Mouse (Mus musculus): Measurements from ENCODE around the gene Clic4. TPM values are rescaled to one million over a fixed set of nuclear protein-coding genes. Genes with fewer than 3 reads are reported as not detected.
"Not testable (repeated sequence)": the region's sequence is repeated elsewhere in the genome, so short reads cannot be mapped to it uniquely, and the experiment has no call there.

Gene Clic4
- polyA plus RNA-seq, 1 experiment from 2014 or later: 146 TPM

GRCm38 (mm10) chr4:135287975-135288374, 15.4 kb upstream of the Clic4 start:
- Histone ChIP-seq H3K4me1 (0 out of 2 replicates have a peak, but pooled peaks cover 5% of the 10 kb centered on the region), H3K9ac (no peak overlapping the region), H3K4me3 (no peak overlapping the region), H3K27me3 (0 out of 2 replicates have a peak, but pooled peaks cover 4% of the 10 kb centered on the region), H3K27ac (no peak overlapping the region), H3K9me3 (replicated peaks) (no peaks in the 10 kb centered on the region), H3K4me2 (no peak overlapping the region), H3K36me3 (ENCODE audit: poor library complexity, severe bottlenecking) (no peaks in the 10 kb centered on the region)
- 78% methylated on average over 3 of the region's 3 CpGs for WGBS
- ATAC-seq: no peak

GRCm38 (mm10) chr4:135286833-135287395, 14.3 kb upstream of the Clic4 start:
- no peaks in the 10 kb centered on the region for H3K4me1 ChIP-seq
- no peaks in the 10 kb centered on the region for H3K9me3 ChIP-seq (replicated peaks)
- H3K9ac ChIP-seq: no peak overlapping the region
- H3K36me3 ChIP-seq (ENCODE audit: poor library complexity, severe bottlenecking): no peaks in the 10 kb centered on the region
- no peak overlapping the region for H3K4me3 ChIP-seq
- ATAC-seq: no peak
- 14% methylated on average over 16 of the region's 16 CpGs for WGBS
- no peak overlapping the region for H3K4me2 ChIP-seq
- no peak overlapping the region; the same call in 1 of the 2 replicates for H3K27ac ChIP-seq
- H3K27me3 ChIP-seq: 0 out of 2 replicates have a peak, but pooled peaks cover 4% of the 10 kb centered on the region

GRCm38 (mm10) chr4:135286033-135286622, 13.5 kb upstream of the Clic4 start:
- H3K9ac ChIP-seq: no peak overlapping the region
- no peaks in the 10 kb centered on the region for H3K36me3 ChIP-seq (ENCODE audit: poor library complexity, severe bottlenecking)
- no peak overlapping the region for H3K4me2 ChIP-seq
- WGBS: 67% methylated on average over 12 of the region's 12 CpGs
- H3K4me3 ChIP-seq: no peak overlapping the region
- H3K27me3 ChIP-seq: 0 out of 2 replicates have a peak, but pooled peaks cover 4% of the 10 kb centered on the region
- no peaks in the 10 kb centered on the region for H3K4me1 ChIP-seq
- H3K9me3 ChIP-seq (replicated peaks): no peaks in the 10 kb centered on the region
- no peak for ATAC-seq
- no peak overlapping the region for H3K27ac ChIP-seq

GRCm38 (mm10) chr4:135285436-135285835, 12.8 kb upstream of the Clic4 start:
- Histone ChIP-seq H3K9me3 (replicated peaks) (no peaks in the 10 kb centered on the region), H3K9ac (no peak overlapping the region), H3K4me2 (no peak overlapping the region), H3K27ac (no peak overlapping the region), H3K4me1 (no peaks in the 10 kb centered on the region), H3K27me3 (0 out of 2 replicates have a peak, but pooled peaks cover 4% of the 10 kb centered on the region), H3K4me3 (no peak overlapping the region), H3K36me3 (ENCODE audit: poor library complexity, severe bottlenecking) (no peaks in the 10 kb centered on the region)
- 62% methylated on average over 8 of the region's 8 CpGs for WGBS
- no peak for ATAC-seq

- H3K4me2 ChIP-seq: no peak overlapping the region
- 0 out of 2 replicates have a peak, but pooled peaks cover 4% of the 10 kb centered on the region for H3K27me3 ChIP-seq
- ATAC-seq: no peak
- H3K27ac ChIP-seq: no peak overlapping the region
- no peaks in the 10 kb centered on the region for H3K36me3 ChIP-seq (ENCODE audit: poor library complexity, severe bottlenecking)
- no peaks in the 10 kb centered on the region for H3K9me3 ChIP-seq (replicated peaks)
- WGBS: 82% methylated on average over 7 of the region's 7 CpGs
- no peak overlapping the region for H3K9ac ChIP-seq
- no peaks in the 10 kb centered on the region for H3K4me1 ChIP-seq
- H3K4me3 ChIP-seq: no peak overlapping the region
Observed at GRCm38 (mm10) chr4:135283875-135284274, 11.3 kb upstream of the Clic4 start.

- WGBS: 85% methylated on average over 4 of the region's 4 CpGs
Observed at GRCm38 (mm10) chr4:135283417-135283816, 10.8 kb upstream of the Clic4 start.

GRCm38 (mm10) chr4:135282651-135283290, 10.2 kb upstream of the Clic4 start:
- Histone ChIP-seq H3K4me2 (no peak overlapping the region), H3K36me3 (ENCODE audit: poor library complexity, severe bottlenecking) (no peaks in the 10 kb centered on the region), H3K9me3 (replicated peaks) (no peaks in the 10 kb centered on the region), H3K4me3 (no peak overlapping the region), H3K27ac (no peak overlapping the region), H3K9ac (no peak overlapping the region), H3K4me1 (no peaks in the 10 kb centered on the region), H3K27me3 (0 out of 2 replicates have a peak, but pooled peaks cover 4% of the 10 kb centered on the region)
- no peak for ATAC-seq
- WGBS: 58% methylated on average over 13 of the region's 13 CpGs

More at GRCm38 (mm10) chr4:135283417-135283816, 10.8 kb upstream of the Clic4 start:
- Histone ChIP-seq H3K27ac (no peak overlapping the region), H3K4me2 (no peak overlapping the region), H3K9ac (no peak overlapping the region), H3K4me1 (no peaks in the 10 kb centered on the region), H3K36me3 (ENCODE audit: poor library complexity, severe bottlenecking) (no peaks in the 10 kb centered on the region), H3K27me3 (0 out of 2 replicates have a peak, but pooled peaks cover 4% of the 10 kb centered on the region), H3K4me3 (no peak overlapping the region), H3K9me3 (replicated peaks) (no peaks in the 10 kb centered on the region)
- no peak for ATAC-seq

GRCm38 (mm10) chr4:135280016-135280415, 7.4 kb upstream of the Clic4 start:
- ATAC-seq; H3K9ac ChIP-seq; H3K4me3 ChIP-seq; H3K36me3 ChIP-seq (ENCODE audit: poor library complexity, severe bottlenecking); H3K9me3 ChIP-seq (replicated peaks); H3K27ac ChIP-seq; H3K4me1 ChIP-seq; H3K4me2 ChIP-seq: not testable (repeated sequence)
- peaks cover 14% of the 10 kb centered on the region for H3K27me3 ChIP-seq
- WGBS: 70% methylated on average over 2 of the region's 2 CpGs

GRCm38 (mm10) chr4:135276681-135277379, 4.2 kb upstream of the Clic4 start:
- Histone ChIP-seq H3K36me3 (ENCODE audit: poor library complexity, severe bottlenecking) (no peaks in the 10 kb centered on the region), H3K9me3 (replicated peaks) (no peaks in the 10 kb centered on the region), H3K4me2 (no peak overlapping the region), H3K4me1 (peaks cover 6% of the 10 kb centered on the region), H3K9ac (no peak overlapping the region), H3K4me3 (no peak overlapping the region), H3K27ac (no peak overlapping the region), H3K27me3 (peaks cover 15% of the 10 kb centered on the region)
- WGBS: 66% methylated on average over 4 of the region's 4 CpGs
- ATAC-seq: no peak

GRCm38 (mm10) chr4:135274761-135275160, 2.1 kb upstream of the Clic4 start:
- Histone ChIP-seq H3K9ac (no peak overlapping the region), H3K4me3 (no peak overlapping the region), H3K4me2 (no peak overlapping the region), H3K27me3 (peaks cover 15% of the 10 kb centered on the region), H3K4me1 (peaks cover 23% of the 10 kb centered on the region), H3K27ac (no peak overlapping the region), H3K9me3 (replicated peaks) (no peaks in the 10 kb centered on the region), H3K36me3 (ENCODE audit: poor library complexity, severe bottlenecking) (no peaks in the 10 kb centered on the region)
- 72% methylated on average over 7 of the region's 7 CpGs for WGBS
- no peak for ATAC-seq

- Histone ChIP-seq H3K36me3 (ENCODE audit: poor library complexity, severe bottlenecking) (no peaks in the 10 kb centered on the region), H3K9ac (peak overlapping the region; percentile 26), H3K4me1 (peaks cover 38% of the 10 kb centered on the region), H3K4me3 (peak overlapping the region; percentile 85), H3K4me2 (peak overlapping the region; percentile 77), H3K27me3 (peaks cover 15% of the 10 kb centered on the region), H3K9me3 (replicated peaks) (no peaks in the 10 kb centered on the region), H3K27ac (no peak overlapping the region)
- peak; percentile 2; the same call in 1 of the 2 replicates for ATAC-seq
- WGBS: 3% methylated on average over 17 of the region's 17 CpGs
Observed at GRCm38 (mm10) chr4:135273307-135273682, 681 bp upstream of the Clic4 start.
